Mouse (Mus musculus): ENCODE measurements around the gene Ckap5.
"Not testable (repeated sequence)": the region's sequence is repeated elsewhere in the genome, so short reads cannot be mapped to it uniquely, and the experiment has no call there.

DNA sequence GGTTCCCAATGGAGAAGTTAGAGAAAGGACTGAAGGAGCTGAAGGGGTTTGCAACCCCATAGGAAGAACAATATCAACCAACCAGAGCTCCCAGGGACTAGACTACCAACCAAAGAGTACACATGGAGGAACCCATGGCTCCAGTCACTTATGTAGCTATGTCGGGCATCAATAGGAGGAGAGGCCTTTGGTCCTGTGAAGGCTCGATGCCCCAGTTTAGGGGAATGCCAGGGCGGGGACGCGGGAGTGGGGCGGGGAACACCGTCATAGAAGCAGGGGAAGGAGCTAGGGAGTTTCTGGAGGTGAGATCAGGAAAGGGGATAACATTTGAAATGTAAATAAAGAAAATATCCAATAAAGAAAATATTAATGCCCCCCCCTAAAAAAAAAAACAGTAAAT, 96.8 kb downstream of the Ckap5 start:
- not testable (repeated sequence) for TF ChIP-seq CTCF (conservative IDR thresholded peaks at IDR 0.05; ENCODE audit: insufficient read depth, insufficient read length, low read depth, low read length); POLR2A (IDR thresholded peaks at IDR 0.05; ENCODE audit: low read depth, low read length)
